Mouse (Mus musculus): ENCODE measurements around the gene Nup54. TPM values are rescaled to one million over a fixed set of nuclear protein-coding genes. Genes with fewer than 3 reads are reported as not detected.
A peak's percentile ranks its signal among the peaks of the same experiment; 100 is the strongest.

Gene Nup54
- total RNA-seq, 2 experiments from 2014 or later, result 8.9 to 12.5 TPM

DNA sequence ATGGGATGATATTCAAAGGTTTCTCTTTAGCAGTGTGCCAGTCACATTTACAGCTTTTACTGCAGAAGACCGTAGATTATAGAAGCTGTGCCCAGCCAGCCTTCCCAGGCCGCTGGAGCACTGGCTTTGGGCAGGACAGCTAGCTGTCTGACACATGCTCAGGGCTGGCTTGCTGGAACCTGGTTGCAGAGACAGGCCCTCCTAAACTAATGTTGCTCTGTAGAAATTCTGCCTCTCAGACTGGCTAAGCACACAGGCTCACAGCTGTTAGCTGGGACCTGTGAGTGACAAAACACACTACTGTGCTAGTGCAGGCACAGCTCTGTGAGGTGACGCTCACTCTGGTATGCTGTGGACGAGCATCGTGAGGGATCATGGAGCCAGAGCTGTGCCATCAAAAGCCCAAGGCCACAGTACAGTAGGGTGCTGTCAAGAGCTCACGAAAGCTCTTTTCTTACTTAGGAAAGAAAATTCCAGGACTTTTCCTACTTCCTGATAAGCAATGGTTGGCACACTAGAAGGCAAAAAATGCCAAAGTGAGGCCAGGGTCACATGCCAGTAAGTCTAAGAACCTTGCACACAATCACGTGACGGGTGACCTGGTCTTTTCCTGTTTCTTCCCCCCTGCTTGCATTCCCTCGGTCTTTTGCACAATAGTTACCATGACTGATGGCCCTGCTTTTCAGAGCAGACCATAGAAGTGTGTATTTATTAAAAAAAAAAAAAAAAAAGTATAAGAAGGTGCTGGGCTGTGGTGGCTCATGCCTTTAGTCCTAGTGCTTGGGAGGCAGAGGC is 25.5 kb downstream of the Nup54 start:
- no peak for DNase-seq
- peak overlapping the region; percentile 56 for H3K27ac ChIP-seq
- no peak overlapping the region for H3K4me3 ChIP-seq
- intact Hi-C loops (cut with DNase I), result no loop called here
- TF ChIP-seq CTCF (IDR thresholded peaks at IDR 0.05), result no peak

DNA sequence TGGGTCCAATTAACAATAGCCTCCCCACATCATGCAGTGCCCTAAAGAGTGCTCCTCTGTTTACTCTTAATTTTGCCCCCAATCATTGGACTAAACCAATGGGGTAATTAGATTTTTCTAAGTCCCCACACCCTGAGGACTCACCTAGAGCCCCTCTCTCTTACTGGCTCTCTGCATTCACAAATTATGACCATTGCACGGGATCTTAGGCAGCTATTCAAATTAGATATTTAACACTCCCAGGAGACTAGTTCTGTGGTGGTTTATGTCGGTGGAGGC is 30.7 kb downstream of the Nup54 start:
- no peak for DNase-seq
- TF ChIP-seq CTCF (IDR thresholded peaks at IDR 0.05), result no peak
- intact Hi-C loops (cut with DNase I), result no loop called here
- H3K27ac ChIP-seq, result no peak overlapping the region
- no peak overlapping the region for H3K4me3 ChIP-seq

GRCm38 (mm10) chr5:92403562-92404399 is 31.2 kb downstream of the Nup54 start:
- Histone ChIP-seq H3K27ac (no peak overlapping the region), H3K4me3 (no peak overlapping the region)
- intact Hi-C loops (cut with DNase I), result no loop called here
- TF ChIP-seq CTCF (IDR thresholded peaks at IDR 0.05), result no peak
- no peak for DNase-seq

GRCm38 (mm10) chr5:92402816-92403215 is 32.2 kb downstream of the Nup54 start:
- no peak for DNase-seq
- intact Hi-C loops (cut with DNase I), result no loop called here
- no peak overlapping the region for H3K27ac ChIP-seq
- TF ChIP-seq CTCF (IDR thresholded peaks at IDR 0.05), result no peak
- H3K4me3 ChIP-seq, result no peak overlapping the region

- Histone ChIP-seq H3K27ac (peak overlapping the region; percentile 41), H3K4me3 (peak overlapping the region; percentile 35)
- intact Hi-C loops (cut with DNase I), result loop anchor here (5.0 kb wide), 1 partner anchor 86 kb away; the partner anchor contains the start of gene Sdad1
- peak; percentile 84 for DNase-seq
- peak; percentile 85 for TF ChIP-seq CTCF (IDR thresholded peaks at IDR 0.05)
Measured at GRCm38 (mm10) chr5:92398153-92398552, 36.9 kb downstream of the Nup54 start.

DNA sequence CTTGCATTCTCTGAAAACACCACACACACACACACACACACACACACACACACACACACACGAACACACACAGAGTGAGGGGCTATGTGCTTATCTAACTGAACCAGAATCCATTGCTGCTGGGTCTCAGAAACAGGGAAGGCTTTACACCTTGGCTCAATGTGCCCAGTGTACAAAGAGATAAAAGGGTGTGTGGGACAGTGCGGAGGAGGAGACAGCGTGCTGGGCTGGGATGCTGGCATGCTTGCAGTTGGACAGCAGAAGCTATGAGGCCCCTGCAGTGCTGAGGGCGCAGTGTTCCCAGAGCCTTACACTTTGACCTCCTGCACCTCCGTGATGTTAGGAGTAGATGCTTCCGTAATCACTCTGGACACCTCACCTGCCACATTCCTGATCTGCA is 38.5 kb downstream of the Nup54 start:
- peak overlapping the region; percentile 28 for H3K27ac ChIP-seq
- no peak for DNase-seq
- no peak for TF ChIP-seq CTCF (IDR thresholded peaks at IDR 0.05)
- intact Hi-C loops (cut with DNase I), result loop anchor here (5.0 kb wide), 1 partner anchor 84 kb away; the partner anchor contains the start of gene Sdad1
- no peak overlapping the region for H3K4me3 ChIP-seq

GRCm38 (mm10) chr5:92395764-92396163 is 39.3 kb downstream of the Nup54 start:
- peak overlapping the region; percentile 38 for H3K27ac ChIP-seq
- DNase-seq, result no peak
- intact Hi-C loops (cut with DNase I), result loop anchor here (5.0 kb wide), 1 partner anchor 83 kb away; the partner anchor contains the start of gene Sdad1
- H3K4me3 ChIP-seq, result no peak overlapping the region
- TF ChIP-seq CTCF (IDR thresholded peaks at IDR 0.05), result no peak

GRCm38 (mm10) chr5:92393863-92394262 is 41.2 kb downstream of the Nup54 start:
- Histone ChIP-seq H3K4me3 (peak overlapping the region; percentile 68), H3K27ac (peak overlapping the region; percentile 91)
- no peak for DNase-seq
- TF ChIP-seq CTCF (IDR thresholded peaks at IDR 0.05), result no peak
- intact Hi-C loops (cut with DNase I), result no loop called here

DNA sequence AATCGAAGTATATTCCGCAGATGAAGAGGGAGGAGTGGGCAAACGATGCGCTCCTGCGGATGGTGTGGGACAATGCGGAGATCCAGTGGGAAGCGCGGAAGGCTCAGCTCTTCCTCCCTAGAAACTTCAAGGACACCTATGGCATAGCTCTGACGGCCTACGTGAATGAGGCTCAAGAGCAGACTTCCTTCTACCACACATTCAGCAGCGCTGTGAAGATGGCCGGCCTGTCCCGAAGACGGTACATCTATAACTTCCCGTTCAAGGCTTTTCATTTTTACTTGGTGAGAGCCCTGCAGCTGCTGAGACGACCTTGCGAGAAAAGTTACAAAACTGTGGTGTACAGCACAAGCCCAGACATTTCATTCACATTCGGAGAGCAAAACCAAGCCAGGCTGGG is 42.5 kb downstream of the Nup54 start:
- DNase-seq, result no peak
- no peak for TF ChIP-seq CTCF (IDR thresholded peaks at IDR 0.05)
- intact Hi-C loops (cut with DNase I), result no loop called here
- H3K4me3 ChIP-seq, result peak overlapping the region; percentile 68
- H3K27ac ChIP-seq, result peak overlapping the region; percentile 91

GRCm38 (mm10) chr5:92390615-92391014 is 44.4 kb downstream of the Nup54 start:
- Histone ChIP-seq H3K27ac (peak overlapping the region; percentile 91), H3K4me3 (peak overlapping the region; percentile 68)
- intact Hi-C loops (cut with DNase I), result no loop called here
- no peak for TF ChIP-seq CTCF (IDR thresholded peaks at IDR 0.05)
- peak; percentile 58 for DNase-seq

DNA sequence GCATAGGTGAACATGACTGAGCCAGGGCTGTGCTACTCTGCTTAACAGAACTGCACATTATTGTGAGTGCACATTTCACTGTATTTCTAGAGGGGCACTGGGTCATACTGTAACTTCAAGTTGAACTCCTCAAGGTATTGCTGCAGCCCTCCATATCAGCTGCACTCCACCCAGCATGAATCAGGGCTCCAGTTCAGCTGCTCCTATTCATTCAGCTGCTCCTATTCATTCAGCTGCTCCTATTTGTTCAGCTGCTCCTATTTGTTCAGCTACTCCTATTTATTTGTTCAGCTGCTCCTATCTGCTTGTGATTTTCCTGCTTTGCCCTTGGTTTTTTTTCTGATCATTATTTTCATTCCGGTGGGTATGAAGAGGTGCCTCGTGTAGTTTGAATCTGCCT is 45.0 kb downstream of the Nup54 start:
- no peak for DNase-seq
- Histone ChIP-seq H3K4me3 (peak overlapping the region; percentile 68), H3K27ac (peak overlapping the region; percentile 91)
- intact Hi-C loops (cut with DNase I), result no loop called here
- TF ChIP-seq CTCF (IDR thresholded peaks at IDR 0.05), result no peak

- intact Hi-C loops (cut with DNase I), result no loop called here
- DNase-seq, result peak; percentile 73
- peak overlapping the region; percentile 91 for H3K27ac ChIP-seq
- TF ChIP-seq CTCF (IDR thresholded peaks at IDR 0.05), result no peak
- H3K4me3 ChIP-seq, result peak overlapping the region; percentile 68
Measured at GRCm38 (mm10) chr5:92387433-92387832, 47.6 kb downstream of the Nup54 start.

GRCm38 (mm10) chr5:92386643-92387042 is 48.4 kb downstream of the Nup54 start:
- peak overlapping the region; percentile 91 for H3K27ac ChIP-seq
- peak overlapping the region; percentile 68 for H3K4me3 ChIP-seq
- DNase-seq, result peak; percentile 77
- intact Hi-C loops (cut with DNase I), result no loop called here
- peak; percentile 56 for TF ChIP-seq CTCF (IDR thresholded peaks at IDR 0.05)
